Mouse (Mus musculus) olfactory bulb, adult 2 months (tissue): Measurements from ENCODE around the gene Grip1. TPM values are rescaled to one million over a fixed set of nuclear protein-coding genes. Genes with fewer than 3 reads are reported as not detected.

Experiments
- H3K27ac ChIP-seq: fragments of 200-500 bp; 2 replicates; pipeline ENCODE4 v1.5.1; 2012; ENCODE audit warnings: low read depth, low read length; ENCODE audit not compliant: insufficient read depth
- H3K4me1 ChIP-seq: fragments of 200-500 bp; 2 replicates; pipeline ENCODE4 v1.6.1; 2012; ENCODE audit warnings: low read length; ENCODE audit not compliant: control insufficient read depth, insufficient read depth
- H3K4me3 ChIP-seq: fragments of 200-500 bp; 2 replicates; pipeline ENCODE4 v1.5.1; 2012; ENCODE audit warnings: mild to moderate bottlenecking, low read depth, low read length, moderate library complexity; ENCODE audit not compliant: insufficient read depth
- CTCF ChIP-seq: fragments of 200-500 bp; IDR thresholded peaks from 2 replicates; pipeline ENCODE4 v1.5.1; 2012; ENCODE audit warnings: low read depth, mild to moderate bottlenecking, low read length, moderate library complexity; ENCODE audit not compliant: insufficient read depth
- POLR2A ChIP-seq: fragments of 200-500 bp; IDR thresholded peaks from 2 replicates; pipeline ENCODE4 v1.6.1; 2012; ENCODE audit warnings: mild to moderate bottlenecking, low read depth, low read length, moderate library complexity; ENCODE audit not compliant: insufficient read depth
- WGBS: fragments of 180-500 bp; shearing (Covaris S2); methylation state at CpG from one replicate; pipeline ENCODE4 v1.1.7; 2018; 5-methylcytosine and 5-hydroxymethylcytosine counted together
- polyA plus RNA-seq: library from polyadenylated mRNA; stranded (reverse); fragments of >200 nt; gene quantifications from 2 replicates; pipeline ENCODE4 v1.2.4, GENCODE M21; 2012; ENCODE audit warnings: low replicate concordance; ENCODE audit not compliant: missing spikeins, insufficient read depth, insufficient read length

The Grip1 gene
- polyA plus RNA-seq, 1 experiment: not detected

DNA sequence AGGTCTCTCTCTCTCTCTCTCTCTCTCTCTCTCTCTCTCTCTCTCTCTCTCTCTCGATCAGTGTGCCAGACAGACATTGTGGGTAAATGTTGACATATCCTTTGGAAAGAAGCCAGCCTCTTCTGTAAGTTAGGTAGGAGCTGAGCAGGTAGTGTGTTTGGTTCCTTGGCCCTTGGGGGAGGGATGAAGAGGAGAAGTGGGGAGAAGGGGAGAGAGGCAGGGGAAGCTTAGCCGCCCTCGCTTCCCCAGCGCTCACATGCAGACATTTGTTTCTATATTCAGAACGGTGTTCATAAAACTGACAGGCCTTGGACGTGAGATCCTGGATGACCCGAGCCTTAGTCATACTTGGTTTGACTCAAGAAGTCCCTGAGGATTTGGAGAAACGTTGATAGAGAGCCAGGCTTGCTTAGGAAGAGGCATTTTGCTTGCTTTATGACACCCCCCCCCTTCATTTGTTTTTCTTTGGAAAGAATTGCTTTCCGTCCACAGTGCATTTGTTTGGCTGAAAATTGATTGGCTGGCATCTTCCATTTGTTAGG lies 243.7 kb downstream of the Grip1 start:
- 51% methylated on average over 9 of the region's 9 CpGs for WGBS
- TF ChIP-seq CTCF: no peak
- no peak for TF ChIP-seq POLR2A

DNA sequence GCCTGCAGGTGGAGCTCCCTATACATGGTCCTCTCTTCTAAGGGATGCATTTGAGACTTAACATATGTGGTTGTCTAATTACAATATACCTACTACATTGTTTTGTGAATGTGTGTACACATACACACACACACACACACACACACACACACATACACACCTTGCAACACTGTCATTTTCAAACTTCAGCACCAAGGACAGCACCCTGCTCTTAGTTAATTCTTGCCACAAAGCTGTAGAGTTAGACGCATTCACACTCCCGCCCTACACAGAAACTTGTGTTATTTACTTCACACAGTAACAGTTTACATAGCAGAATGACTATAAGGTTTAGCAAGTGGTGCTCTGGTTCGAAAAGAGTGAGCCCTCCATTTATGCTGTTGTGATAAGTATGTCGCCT lies 251.7 kb downstream of the Grip1 start:
- TF ChIP-seq CTCF (no peak), POLR2A (no peak)
- Histone ChIP-seq H3K27ac (no peak overlapping the region), H3K4me1 (no peaks in the 10 kb centered on the region), H3K4me3 (no peak overlapping the region)
- 76% methylated on average over 4 of the region's 4 CpGs for WGBS

More for the DNA sequence above, 243.7 kb downstream of the Grip1 start:
- H3K4me3 ChIP-seq: peak overlapping the region; percentile 17
- no peaks in the 10 kb centered on the region; the same call in 1 of the 2 replicates for H3K4me1 ChIP-seq
- no peak overlapping the region for H3K27ac ChIP-seq

DNA sequence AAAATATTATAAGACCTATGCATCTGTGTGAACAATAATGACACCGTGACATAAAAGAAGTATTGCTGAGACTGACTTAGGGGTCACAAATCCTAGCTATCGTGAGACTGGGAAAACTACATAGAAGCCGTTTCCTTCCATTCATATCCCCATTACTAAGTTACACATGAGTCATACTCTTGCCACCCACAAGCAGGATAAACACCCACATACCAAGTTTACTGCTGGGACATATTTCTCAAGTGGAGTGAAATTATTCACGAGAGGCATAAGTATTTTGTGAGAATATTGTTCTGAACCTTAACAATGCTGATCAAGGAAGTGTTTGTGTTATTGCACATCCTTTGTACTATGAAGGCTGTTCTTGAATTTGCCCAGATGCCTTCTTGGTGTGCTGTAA lies 252.7 kb downstream of the Grip1 start:
- H3K27ac ChIP-seq: no peak overlapping the region
- 40% methylated on average over 4 of the region's 4 CpGs for WGBS

DNA sequence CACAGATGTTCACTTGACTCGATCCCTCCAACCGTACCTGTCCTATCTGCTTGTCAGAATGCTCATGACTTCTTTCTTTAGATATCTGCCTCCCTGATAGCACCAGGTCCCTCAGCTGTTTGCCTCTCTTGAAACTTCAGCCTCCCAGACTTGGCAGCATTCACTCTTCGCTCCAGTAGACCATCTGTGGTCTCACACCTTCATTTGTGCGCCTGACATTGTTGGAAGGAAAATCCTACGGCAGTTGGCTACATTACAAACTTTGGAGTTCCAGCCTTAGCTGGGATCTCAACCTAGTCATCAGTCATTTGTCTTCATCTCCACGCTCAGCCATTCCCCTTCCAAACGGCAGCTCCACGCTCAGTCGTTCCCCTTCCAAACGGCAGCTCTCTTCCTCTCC lies 253.4 kb downstream of the Grip1 start:
- Histone ChIP-seq H3K27ac (no peak overlapping the region), H3K4me3 (no peak overlapping the region), H3K4me1 (no peaks in the 10 kb centered on the region)
- WGBS: 85% methylated on average over 10 of the region's 10 CpGs
- no peak for TF ChIP-seq CTCF
- no peak for TF ChIP-seq POLR2A

More for the DNA sequence above, 252.7 kb downstream of the Grip1 start:
- H3K4me3 ChIP-seq: no peak overlapping the region
- no peaks in the 10 kb centered on the region for H3K4me1 ChIP-seq
- TF ChIP-seq POLR2A (no peak), CTCF (no peak)

DNA sequence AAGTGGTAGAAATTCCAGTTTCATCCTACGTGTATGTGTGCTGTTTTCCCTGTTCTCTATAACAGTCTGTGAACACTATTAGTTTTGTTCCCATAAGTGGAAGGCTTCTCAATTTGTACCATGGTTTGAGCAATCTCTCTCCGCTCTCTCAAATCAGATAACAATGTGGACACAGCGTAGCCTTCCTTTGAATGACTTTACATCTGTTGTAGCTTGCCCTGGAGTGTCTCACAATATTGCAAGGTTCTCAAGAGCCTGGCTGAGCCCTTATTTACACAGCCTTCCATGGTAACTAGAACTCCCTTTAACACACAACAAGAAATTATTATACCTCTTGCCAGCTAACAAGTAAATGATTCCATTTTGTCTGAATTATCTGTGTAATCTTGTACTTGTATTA lies 268.3 kb downstream of the Grip1 start:
- H3K4me1 ChIP-seq: peaks cover 11% of the 10 kb centered on the region
- H3K27ac ChIP-seq: no peak overlapping the region
- 74% methylated on average over 3 of the region's 3 CpGs for WGBS
- no peak for TF ChIP-seq CTCF
- TF ChIP-seq POLR2A: no peak
- no peak overlapping the region for H3K4me3 ChIP-seq

DNA sequence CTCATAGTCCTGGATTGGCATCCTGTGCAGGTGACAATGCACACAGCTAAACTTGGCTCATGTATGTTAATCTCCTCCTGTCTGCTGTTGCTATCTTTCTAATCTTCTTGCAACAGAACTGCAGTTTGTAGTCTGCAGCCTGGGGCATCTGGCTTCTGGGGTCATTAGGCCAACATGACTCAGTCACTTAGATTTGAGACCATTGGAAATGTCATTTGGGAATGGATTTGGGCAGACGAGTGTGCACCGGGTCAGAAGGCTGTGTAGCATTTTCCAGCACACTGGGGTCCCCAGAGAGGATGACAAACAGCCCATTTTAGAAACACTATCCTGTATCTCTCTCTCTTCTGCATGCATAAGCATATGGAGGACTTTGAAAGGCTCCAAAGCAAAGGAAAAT lies 268.8 kb downstream of the Grip1 start:
- Histone ChIP-seq H3K4me1 (peaks cover 13% of the 10 kb centered on the region), H3K4me3 (no peak overlapping the region), H3K27ac (no peak overlapping the region)
- 71% methylated on average over 2 of the region's 2 CpGs for WGBS
- no peak for TF ChIP-seq CTCF
- TF ChIP-seq POLR2A: no peak

DNA sequence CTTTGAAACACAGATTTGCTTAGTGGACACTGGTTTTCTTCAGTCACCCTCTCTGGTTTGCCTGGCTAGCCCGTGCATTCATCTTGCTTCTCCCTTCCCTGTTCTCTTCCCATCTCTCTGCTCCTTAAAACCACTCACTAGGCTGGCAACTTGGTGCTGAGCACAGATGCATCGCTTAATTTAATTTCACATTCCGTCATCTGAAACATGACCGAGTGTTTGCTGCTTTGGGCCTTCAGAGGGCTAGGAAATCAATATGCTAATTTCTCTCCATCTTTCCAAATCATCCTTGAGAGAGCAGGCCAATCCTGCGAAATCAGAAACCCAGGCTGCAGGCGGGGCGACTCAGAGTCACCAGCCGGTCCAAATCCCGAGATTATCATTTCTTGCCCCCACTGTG lies 270.0 kb downstream of the Grip1 start:
- 75% methylated on average over 9 of the region's 9 CpGs for WGBS

DNA sequence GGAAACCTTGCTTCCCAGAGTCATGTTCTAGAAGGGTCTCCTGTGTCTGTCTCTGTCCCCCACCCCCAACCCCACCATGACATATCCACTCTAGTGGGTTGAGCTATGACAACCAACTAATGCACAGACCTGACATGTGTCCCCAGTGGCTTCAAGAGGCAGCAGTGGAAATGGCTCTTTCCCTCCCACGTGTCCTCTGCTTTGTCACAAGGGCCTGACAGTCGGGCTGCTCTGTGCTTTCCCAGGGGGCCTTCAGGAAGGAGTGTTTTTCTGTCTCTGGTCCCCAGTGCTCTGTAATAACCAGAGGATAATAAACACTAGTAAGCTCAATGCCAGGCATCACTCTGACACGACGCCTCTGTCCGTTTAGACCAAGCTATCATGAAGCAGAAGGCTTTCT lies 271.7 kb downstream of the Grip1 start:
- peak overlapping the region; percentile 75 for H3K27ac ChIP-seq
- TF ChIP-seq POLR2A (no peak), CTCF (no peak)
- peaks cover 20% of the 10 kb centered on the region for H3K4me1 ChIP-seq
- H3K4me3 ChIP-seq: no peak overlapping the region
- 70% methylated on average over 5 of the region's 5 CpGs for WGBS

More for the DNA sequence above, 270.0 kb downstream of the Grip1 start:
- Histone ChIP-seq H3K27ac (peak overlapping the region; percentile 49; the same call in 1 of the 2 replicates), H3K4me1 (peaks cover 20% of the 10 kb centered on the region), H3K4me3 (no peak overlapping the region)
- TF ChIP-seq POLR2A: no peak
- no peak for TF ChIP-seq CTCF

DNA sequence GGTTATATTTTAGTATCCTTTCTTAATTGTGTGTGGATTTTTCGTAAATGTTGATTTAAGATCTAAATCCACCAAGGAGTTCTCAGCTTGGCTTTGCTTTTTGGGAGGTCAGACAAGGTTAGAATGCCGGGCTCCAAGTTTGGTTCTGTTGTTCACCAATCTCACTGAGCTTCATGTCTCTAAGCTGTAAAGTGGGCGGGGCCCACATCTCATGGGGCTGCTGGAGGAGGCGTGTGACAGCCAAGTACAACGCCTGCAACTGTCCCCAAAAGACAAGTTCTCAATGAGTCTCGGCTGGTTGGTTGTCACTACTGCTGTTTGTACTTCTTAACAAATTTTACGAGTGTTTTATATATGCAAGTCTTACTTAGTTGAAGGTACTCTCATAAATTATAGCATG lies 272.3 kb downstream of the Grip1 start:
- H3K27ac ChIP-seq: no peak overlapping the region
- H3K4me1 ChIP-seq: peaks cover 22% of the 10 kb centered on the region
- no peak for TF ChIP-seq CTCF
- TF ChIP-seq POLR2A: no peak
- H3K4me3 ChIP-seq: no peak overlapping the region
- 64% methylated on average over 7 of the region's 7 CpGs for WGBS

DNA sequence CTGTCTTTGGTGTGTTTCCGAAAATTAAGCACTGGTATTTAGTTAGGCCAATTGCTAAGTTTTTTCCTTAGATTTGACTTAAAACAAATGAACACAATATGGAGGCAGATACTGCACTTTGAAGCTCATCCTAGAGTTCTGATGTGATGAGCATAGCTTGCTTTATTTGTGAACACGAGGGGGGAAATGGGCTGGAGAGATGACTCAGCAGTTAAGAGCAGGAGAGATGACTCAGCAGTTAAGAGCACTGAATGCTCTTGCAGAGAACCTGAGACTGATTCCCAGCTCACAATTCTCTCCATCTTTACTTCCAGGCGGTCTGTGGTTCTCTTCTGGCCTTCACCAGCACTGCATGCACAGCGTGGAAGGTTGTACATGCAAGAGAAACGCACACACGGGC lies 273.3 kb downstream of the Grip1 start:
- TF ChIP-seq POLR2A: no peak
- TF ChIP-seq CTCF: no peak
- H3K4me1 ChIP-seq: peaks cover 22% of the 10 kb centered on the region
- no peak overlapping the region for H3K4me3 ChIP-seq
- H3K27ac ChIP-seq: no peak overlapping the region
- WGBS: 84% methylated on average over 6 of the region's 6 CpGs
